Mouse (Mus musculus) neural tube, embryonic 13.5 days (tissue): ENCODE measurements around the gene Oser1. TPM values are rescaled to one million over a fixed set of nuclear protein-coding genes. Genes with fewer than 3 reads are reported as not detected.

Experiments
- ATAC-seq: fragments of 200-750 bp; cut with Nextera tagmentation; 2 replicates; pipeline ENCODE4 v1.8.0; 2017; ENCODE audit warnings: low read depth, mild to moderate bottlenecking, moderate TSS enrichment, moderate library complexity
- H3K27ac ChIP-seq: fragments of 300-500 bp; sonication (generic); replicated peaks from 2 replicates; pipeline ENCODE4 v1.5.1; 2015; ENCODE audit warnings: moderate library complexity, mild to moderate bottlenecking, inconsistent platforms
- H3K27me3 ChIP-seq: fragments of 300-500 bp; sonication (generic); 2 replicates; pipeline ENCODE4 v1.6.1; 2015; ENCODE audit warnings: mild to moderate bottlenecking, inconsistent platforms
- H3K36me3 ChIP-seq: fragments of 300-500 bp; sonication (generic); 2 replicates; pipeline ENCODE4 v1.6.1; 2015; ENCODE audit warnings: mild to moderate bottlenecking, inconsistent platforms
- H3K4me1 ChIP-seq: fragments of 300-500 bp; sonication (generic); replicated peaks from 2 replicates; pipeline ENCODE4 v1.6.1; 2015; ENCODE audit warnings: inconsistent platforms
- H3K4me2 ChIP-seq: fragments of 300-500 bp; sonication (generic); 2 replicates; pipeline ENCODE4 v1.6.1; 2015; ENCODE audit warnings: inconsistent platforms, mild to moderate bottlenecking, moderate library complexity
- H3K4me3 ChIP-seq: fragments of 300-500 bp; sonication (generic); 2 replicates; pipeline ENCODE4 v1.5.1; 2015; ENCODE audit warnings: mild to moderate bottlenecking, inconsistent platforms
- H3K9ac ChIP-seq: fragments of 300-500 bp; sonication (generic); 2 replicates; pipeline ENCODE4 v1.6.1; 2015; ENCODE audit warnings: moderate library complexity, mild to moderate bottlenecking, inconsistent platforms
- H3K9me3 ChIP-seq: fragments of 300-500 bp; sonication (generic); 2 replicates; pipeline ENCODE4 v1.6.1; 2016; ENCODE audit warnings: inconsistent platforms
- WGBS: fragments of 180-500 bp; shearing (Covaris S2); methylation state at CpG from one replicate; pipeline ENCODE4 v1.1.7; 2015; 5-methylcytosine and 5-hydroxymethylcytosine counted together
- polyA plus RNA-seq: library from polyadenylated mRNA; unstranded; fragments of >200 nt; fragmentation: Nextera tagmentation; extraction: Ambion mirVana; gene quantifications from 2 replicates; pipeline ENCODE4 v1.2.1, GENCODE M21; 2015

Oser1 gene
- polyA plus RNA-seq, 1 experiment from 2014 or later, result 74.5 TPM

GRCm38 (mm10) chr2:163439488-163439887 is 15.0 kb upstream of the Oser1 start:
- Histone ChIP-seq H3K27ac (0 out of 2 replicates have a peak overlapping the region, but pooled peaks have one; percentile 90), H3K27me3 (no peaks in the 10 kb centered on the region), H3K4me2 (peak overlapping the region; percentile 82), H3K4me1 (peaks cover 33% of the 10 kb centered on the region), H3K36me3 (peaks cover 9% of the 10 kb centered on the region; the same call in 1 of the 2 replicates), H3K4me3 (peak overlapping the region; percentile 78), H3K9me3 (no peaks in the 10 kb centered on the region), H3K9ac (peak overlapping the region; percentile 90)
- ATAC-seq, result no peak
- WGBS, result 77% methylated on average over 1 of the region's 1 CpGs

GRCm38 (mm10) chr2:163438619-163439451 is 14.3 kb upstream of the Oser1 start:
- peak overlapping the region; percentile 90 for H3K9ac ChIP-seq

DNA sequence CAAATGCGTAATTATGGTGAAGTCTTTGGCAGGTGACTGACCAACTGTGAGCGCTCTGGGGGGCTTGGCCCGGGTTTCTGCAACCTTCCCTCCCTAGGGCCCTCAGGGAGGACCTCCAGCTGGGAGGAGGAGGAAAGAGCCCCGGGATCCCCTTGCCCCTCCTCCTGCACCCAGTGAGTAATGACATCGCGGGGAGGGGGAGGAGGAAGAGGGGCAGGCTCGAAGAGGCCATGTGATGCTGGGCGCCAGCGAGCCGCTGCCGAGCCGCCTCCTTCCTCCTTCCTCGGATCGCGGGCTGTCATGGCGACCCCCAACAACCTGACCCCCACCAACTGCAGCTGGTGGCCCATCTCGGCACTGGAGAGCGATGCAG is 13.7 kb upstream of the Oser1 start, which contains the start of gene Gdap1l1:
Gene Gdap1l1, plus strand, starts transcription at position 231 of the 373 bp plus-strand sequence.
- peak; percentile 84 for ATAC-seq
- H3K9me3 ChIP-seq, result no peaks in the 10 kb centered on the region
- peak within 1 kb of the TSS; percentile 90 for H3K9ac ChIP-seq
- WGBS, result 3% methylated on average over 11 of the region's 18 CpGs
- peaks cover 33% of the 10 kb centered on the region for H3K4me1 ChIP-seq
- H3K4me2 ChIP-seq, result peak within 1 kb of the TSS; percentile 82
- H3K4me3 ChIP-seq, result peak within 1 kb of the TSS; percentile 78
- peaks cover 9% of the 10 kb centered on the region; the same call in 1 of the 2 replicates for H3K36me3 ChIP-seq
- H3K27ac ChIP-seq, result peak within 1 kb of the TSS; percentile 90
- no peaks in the 10 kb centered on the region for H3K27me3 ChIP-seq

More at GRCm38 (mm10) chr2:163438619-163439451, 14.3 kb upstream of the Oser1 start:
- H3K4me3 ChIP-seq, result peak overlapping the region; percentile 78
- H3K9me3 ChIP-seq, result no peaks in the 10 kb centered on the region
- peak; percentile 59 for ATAC-seq
- peaks cover 33% of the 10 kb centered on the region for H3K4me1 ChIP-seq
- whole genome bisulfite sequencing, result 1% methylated on average over 30 of the region's 30 CpGs
- no peaks in the 10 kb centered on the region for H3K27me3 ChIP-seq
- peaks cover 9% of the 10 kb centered on the region; the same call in 1 of the 2 replicates for H3K36me3 ChIP-seq
- H3K4me2 ChIP-seq, result peak overlapping the region; percentile 82
- peak overlapping the region; percentile 90 for H3K27ac ChIP-seq

- peak; percentile 41; the same call in 1 of the 2 replicates for ATAC-seq
- H3K4me3 ChIP-seq, result peak overlapping the region; percentile 78
- H3K27ac ChIP-seq, result peak overlapping the region; percentile 90
- 38% methylated on average over 4 of the region's 4 CpGs for WGBS
- H3K9me3 ChIP-seq, result no peaks in the 10 kb centered on the region
- H3K4me1 ChIP-seq, result peaks cover 33% of the 10 kb centered on the region
- H3K36me3 ChIP-seq, result peaks cover 5% of the 10 kb centered on the region; the same call in 1 of the 2 replicates
- no peaks in the 10 kb centered on the region for H3K27me3 ChIP-seq
- peak overlapping the region; percentile 82 for H3K4me2 ChIP-seq
- peak overlapping the region; percentile 90 for H3K9ac ChIP-seq
Measured at GRCm38 (mm10) chr2:163437800-163438199, 13.3 kb upstream of the Oser1 start.

- Histone ChIP-seq H3K9ac (no peak overlapping the region), H3K9me3 (no peaks in the 10 kb centered on the region), H3K4me2 (no peak overlapping the region), H3K36me3 (no peaks in the 10 kb centered on the region), H3K27ac (no peak overlapping the region), H3K4me1 (peaks cover 8% of the 10 kb centered on the region), H3K27me3 (no peaks in the 10 kb centered on the region), H3K4me3 (no peak overlapping the region)
- ATAC-seq, result no peak
- 23% methylated on average over 4 of the region's 4 CpGs for WGBS
Measured at GRCm38 (mm10) chr2:163433971-163434370, 9.5 kb upstream of the Oser1 start.

DNA sequence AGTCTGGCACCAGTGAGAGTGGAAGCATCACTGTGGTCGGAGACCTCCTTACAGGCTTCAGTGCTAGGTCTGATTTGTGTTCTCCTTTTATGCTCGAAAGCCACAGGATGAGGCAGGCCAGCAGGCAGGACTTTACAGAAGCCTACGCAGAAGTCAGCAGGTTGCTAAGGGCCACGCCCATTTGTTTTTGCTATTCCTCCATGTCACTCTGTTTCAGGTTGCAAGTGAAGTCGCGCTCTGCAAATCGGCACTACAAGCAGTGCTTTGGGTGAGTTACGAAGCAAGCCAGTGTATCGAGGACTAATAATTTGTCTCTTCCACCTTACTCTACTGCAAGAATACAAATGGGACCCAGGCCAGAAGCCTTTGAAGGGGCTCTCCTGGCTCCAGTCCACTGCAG is 6.8 kb upstream of the Oser1 start:
- WGBS, result 83% methylated on average over 9 of the region's 9 CpGs
- H3K4me3 ChIP-seq, result no peak overlapping the region
- H3K9ac ChIP-seq, result no peak overlapping the region
- no peaks in the 10 kb centered on the region for H3K4me1 ChIP-seq
- H3K4me2 ChIP-seq, result no peak overlapping the region
- H3K9me3 ChIP-seq, result no peaks in the 10 kb centered on the region
- no peaks in the 10 kb centered on the region for H3K27me3 ChIP-seq
- no peaks in the 10 kb centered on the region for H3K36me3 ChIP-seq
- no peak for ATAC-seq
- H3K27ac ChIP-seq, result no peak overlapping the region

DNA sequence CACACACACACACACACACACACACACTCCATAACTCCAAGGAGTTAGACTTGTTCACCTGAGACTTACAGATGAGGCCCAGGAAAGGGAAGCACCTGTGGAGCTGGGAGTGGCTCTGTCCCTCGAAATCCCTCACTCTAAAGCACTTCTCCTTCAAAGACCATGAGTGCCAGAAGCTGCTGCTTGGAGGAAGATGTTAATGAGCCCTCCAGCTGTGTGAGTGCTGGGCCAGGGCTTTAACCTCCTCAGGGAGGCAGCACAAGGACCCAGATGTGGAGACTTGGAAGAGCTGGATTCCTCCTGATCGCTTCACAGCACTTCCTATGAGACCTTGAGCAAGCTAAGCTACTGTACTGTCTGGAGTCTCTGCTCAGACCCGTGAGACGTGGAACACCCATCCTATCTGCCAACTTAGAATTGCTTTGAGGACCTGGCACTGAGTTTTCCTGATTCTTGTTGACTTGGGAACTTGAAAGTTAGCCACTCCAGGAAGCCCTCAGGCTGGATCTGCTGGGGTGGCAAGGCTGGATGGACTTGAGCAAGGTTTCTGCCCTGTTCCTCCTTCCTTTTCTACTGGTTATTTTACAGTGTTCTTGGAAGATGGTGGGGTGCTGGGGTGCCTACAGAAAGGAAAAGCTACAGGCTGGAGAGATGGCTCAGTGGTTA is 4.0 kb upstream of the Oser1 start:
- Histone ChIP-seq H3K27me3 (no peaks in the 10 kb centered on the region), H3K36me3 (no peaks in the 10 kb centered on the region), H3K4me1 (no peaks in the 10 kb centered on the region), H3K9ac (no peak overlapping the region), H3K27ac (no peak overlapping the region), H3K4me2 (no peak overlapping the region), H3K4me3 (no peak overlapping the region), H3K9me3 (no peaks in the 10 kb centered on the region)
- ATAC-seq, result no peak
- 55% methylated on average over 4 of the region's 4 CpGs for WGBS

- Histone ChIP-seq H3K36me3 (peaks cover 6% of the 10 kb centered on the region; the same call in 1 of the 2 replicates), H3K27me3 (no peaks in the 10 kb centered on the region), H3K27ac (no peak overlapping the region), H3K9me3 (no peaks in the 10 kb centered on the region), H3K4me3 (no peak overlapping the region), H3K9ac (no peak overlapping the region), H3K4me2 (no peak overlapping the region), H3K4me1 (peaks cover 23% of the 10 kb centered on the region)
- WGBS, result 87% methylated on average over 9 of the region's 9 CpGs
- no peak for ATAC-seq
Measured at GRCm38 (mm10) chr2:163422895-163423660, 1.4 kb downstream of the Oser1 start.

DNA sequence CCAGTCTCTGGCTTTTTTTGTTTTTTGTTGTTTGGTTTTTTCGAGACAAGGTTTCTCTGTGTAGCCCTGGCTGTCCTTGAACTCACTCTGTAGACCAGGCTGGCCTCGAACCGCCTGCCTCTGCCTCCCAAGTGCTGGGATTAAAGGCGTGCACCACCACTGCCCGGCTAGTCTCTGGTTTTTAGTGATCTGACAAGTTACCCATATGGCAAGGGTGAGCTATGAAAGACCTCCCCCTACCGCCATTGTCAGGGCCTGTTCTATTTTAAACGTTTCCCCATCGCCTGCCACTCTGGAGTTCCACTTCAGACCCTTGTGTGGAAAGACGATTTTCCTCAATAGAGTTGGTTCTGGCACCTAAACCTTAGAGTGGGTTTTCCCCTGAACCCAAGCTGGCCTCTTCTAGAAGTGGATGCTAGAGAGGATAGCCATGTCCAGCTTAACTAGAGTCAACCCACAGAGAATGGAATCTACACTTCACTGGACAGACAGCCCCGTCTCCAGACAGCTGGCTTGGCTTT is 4.1 kb downstream of the Oser1 start:
- 46% methylated on average over 10 of the region's 10 CpGs for WGBS
- Histone ChIP-seq H3K9me3 (no peaks in the 10 kb centered on the region), H3K9ac (peak overlapping the region; percentile 84), H3K36me3 (peaks cover 6% of the 10 kb centered on the region; the same call in 1 of the 2 replicates), H3K4me1 (peaks cover 35% of the 10 kb centered on the region), H3K4me3 (peak overlapping the region; percentile 86), H3K4me2 (peak overlapping the region; percentile 81), H3K27me3 (no peaks in the 10 kb centered on the region), H3K27ac (peak overlapping the region; percentile 84; the same call in 1 of the 2 replicates)
- no peak for ATAC-seq

DNA sequence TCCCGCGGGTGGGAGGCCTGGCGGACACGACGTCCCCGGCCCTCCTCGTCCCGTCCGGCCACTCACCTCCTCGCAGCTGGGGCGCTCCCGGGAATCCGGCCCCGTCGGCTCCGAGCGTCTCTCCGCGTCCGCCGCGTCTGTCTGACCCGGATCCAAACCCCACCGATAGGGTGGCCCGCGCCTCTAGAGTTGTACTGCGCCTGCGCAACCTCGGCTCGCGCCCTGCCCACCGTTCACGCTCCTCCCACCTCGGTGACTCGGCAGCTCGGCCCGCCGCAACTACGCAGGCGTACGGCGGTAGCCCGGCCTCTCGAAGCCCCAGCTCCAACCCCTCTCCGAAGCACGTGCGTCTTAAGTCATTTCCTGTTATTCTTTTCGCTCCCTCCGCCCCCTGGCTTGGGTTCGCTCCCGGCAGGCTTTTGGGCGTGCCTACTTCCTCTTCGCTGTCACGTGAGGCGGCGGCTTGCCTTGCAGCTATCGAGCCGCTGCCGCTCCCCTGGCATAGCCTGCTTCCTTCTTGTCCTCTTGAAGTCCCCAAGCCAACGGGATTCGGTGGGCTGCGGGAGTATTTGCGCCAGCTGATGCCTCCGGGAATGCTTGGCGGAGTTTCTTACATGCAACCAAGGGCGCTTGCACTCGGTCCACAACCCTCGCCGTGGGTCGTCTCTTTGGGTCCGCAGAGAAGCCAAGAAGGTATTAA is 5.0 kb downstream of the Oser1 start:
- peak; percentile 99 for ATAC-seq
- H3K27me3 ChIP-seq, result no peaks in the 10 kb centered on the region
- H3K9ac ChIP-seq, result peak overlapping the region; percentile 89
- peaks cover 35% of the 10 kb centered on the region for H3K4me1 ChIP-seq
- peaks cover 10% of the 10 kb centered on the region for H3K36me3 ChIP-seq
- H3K27ac ChIP-seq, result peak overlapping the region; percentile 84
- peak overlapping the region; percentile 97 for H3K4me2 ChIP-seq
- under 1% methylated on average over 64 of the region's 71 CpGs for WGBS
- peak overlapping the region; percentile 86 for H3K4me3 ChIP-seq
- no peaks in the 10 kb centered on the region for H3K9me3 ChIP-seq

DNA sequence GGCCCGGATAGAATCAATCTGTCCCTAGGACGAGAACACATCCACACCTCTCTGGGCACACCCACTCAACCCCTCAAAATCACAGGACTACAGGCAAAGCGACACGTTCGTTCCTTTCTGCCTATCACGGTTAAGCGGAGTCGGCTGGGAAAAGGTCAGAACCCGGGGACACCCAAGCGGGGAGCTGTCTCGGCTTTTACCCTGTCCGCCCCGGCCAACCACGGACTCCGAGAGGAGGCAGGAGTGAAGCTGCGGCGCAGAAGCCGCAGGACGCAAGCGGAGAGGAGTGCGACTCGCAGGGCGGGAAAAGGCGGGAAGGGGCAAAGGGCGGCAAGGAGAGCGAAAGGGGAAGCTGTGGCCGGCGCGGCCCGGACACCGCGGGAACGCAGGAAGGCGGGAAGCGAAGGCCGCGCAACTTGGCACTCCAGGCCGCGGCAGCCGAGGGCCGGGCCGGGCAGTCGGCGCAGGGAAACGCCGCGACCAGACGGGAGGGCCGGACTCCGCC is 5.6 kb downstream of the Oser1 start:
- no peaks in the 10 kb centered on the region for H3K9me3 ChIP-seq
- H3K27me3 ChIP-seq, result no peaks in the 10 kb centered on the region
- peak overlapping the region; percentile 74 for H3K27ac ChIP-seq
- H3K4me3 ChIP-seq, result peak overlapping the region; percentile 86
- H3K4me1 ChIP-seq, result peaks cover 35% of the 10 kb centered on the region
- peaks cover 15% of the 10 kb centered on the region for H3K36me3 ChIP-seq
- peak overlapping the region; percentile 89 for H3K9ac ChIP-seq
- ATAC-seq, result peak; percentile 17; the same call in 1 of the 2 replicates
- under 1% methylated on average over 36 of the region's 50 CpGs for WGBS
- H3K4me2 ChIP-seq, result peak overlapping the region; percentile 97
